Mouse (Mus musculus) large intestine, adult 2 months (tissue): Measurements from ENCODE around the gene Kif2a. TPM values are rescaled to one million over a fixed set of nuclear protein-coding genes. Genes with fewer than 3 reads are reported as not detected.
A peak's percentile ranks its signal among the peaks of the same experiment; 100 is the strongest.
"Not testable (repeated sequence)": the region's sequence is repeated elsewhere in the genome, so short reads cannot be mapped to it uniquely, and the experiment has no call there.

ENCODE experiments used
- DNase-seq: peaks from one replicate; pipeline ENCODE4 v3.0.0-alpha.2; 2012; ENCODE audit warnings: low read depth, low spot score
- WGBS: fragments of 180-500 bp; shearing (Covaris S2); methylation state at CpG from one replicate; pipeline ENCODE4 v1.1.7; 2018; 5-methylcytosine and 5-hydroxymethylcytosine counted together
- polyA plus RNA-seq: library from polyadenylated mRNA; depleted of rRNA; stranded (reverse); fragments of >200 nt; gene quantifications from 2 replicates; pipeline ENCODE4 v1.2.3, GENCODE M21; 2012

Gene Kif2a
- polyA plus RNA-seq, 1 experiment, result 5.4 TPM

- WGBS, result 28% methylated on average over 3 of the region's 3 CpGs
- DNase-seq, result no peak
Measured at GRCm38 (mm10) chr13:107025663-107026062, 3.7 kb upstream of the Kif2a start.

- no peak for DNase-seq
- WGBS, result 1% methylated on average over 72 of the region's 97 CpGs
Measured at GRCm38 (mm10) chr13:107022266-107023171, 593 bp upstream of the Kif2a start.

- no peak for DNase-seq
- 26% methylated on average over 2 of the region's 2 CpGs for WGBS
Measured at GRCm38 (mm10) chr13:107019443-107019842, 2.5 kb downstream of the Kif2a start.

GRCm38 (mm10) chr13:107013926-107014325, 8.0 kb downstream of the Kif2a start:
- WGBS, result 36% methylated on average over 2 of the region's 2 CpGs
- DNase-seq, result no peak

- DNase-seq, result no peak
- 85% methylated on average over 2 of the region's 2 CpGs for WGBS
Measured at GRCm38 (mm10) chr13:107011618-107012017, 10.3 kb downstream of the Kif2a start.

GRCm38 (mm10) chr13:107008174-107008573, 13.8 kb downstream of the Kif2a start:
- no peak for DNase-seq
- 93% methylated on average over 4 of the region's 4 CpGs for WGBS

GRCm38 (mm10) chr13:107003211-107003610, 18.7 kb downstream of the Kif2a start:
- DNase-seq, result no peak
- 60% methylated on average over 2 of the region's 2 CpGs for WGBS

- DNase-seq, result peak; percentile 67
- WGBS, result 22% methylated on average over 5 of the region's 5 CpGs
Measured at GRCm38 (mm10) chr13:106998671-106999070, 23.3 kb downstream of the Kif2a start.

GRCm38 (mm10) chr13:106998026-106998425, 23.9 kb downstream of the Kif2a start:
- 79% methylated on average over 2 of the region's 2 CpGs for WGBS

GRCm38 (mm10) chr13:106997557-106997956, 24.4 kb downstream of the Kif2a start:
- DNase-seq, result not testable (repeated sequence)
- 95% methylated on average over 4 of the region's 4 CpGs for WGBS

More at GRCm38 (mm10) chr13:106998026-106998425, 23.9 kb downstream of the Kif2a start:
- no peak for DNase-seq

GRCm38 (mm10) chr13:106996891-106997290, 25.0 kb downstream of the Kif2a start:
- 73% methylated on average over 2 of the region's 2 CpGs for WGBS
- no peak for DNase-seq

- 80% methylated on average over 4 of the region's 4 CpGs for whole genome bisulfite sequencing
- no peak for DNase-seq
Measured at GRCm38 (mm10) chr13:106961496-106961895, 60.4 kb downstream of the Kif2a start.

- DNase-seq, result no peak
- WGBS, result 86% methylated on average over 3 of the region's 3 CpGs
Measured at GRCm38 (mm10) chr13:106960557-106960956, 61.4 kb downstream of the Kif2a start.

- WGBS, result 77% methylated on average over 3 of the region's 3 CpGs
- DNase-seq, result no peak
Measured at GRCm38 (mm10) chr13:106958286-106958685, 63.6 kb downstream of the Kif2a start.

GRCm38 (mm10) chr13:106957554-106957953, 64.4 kb downstream of the Kif2a start:
- 86% methylated on average over 4 of the region's 4 CpGs for WGBS
- no peak for DNase-seq

GRCm38 (mm10) chr13:106954880-106955279, 67.0 kb downstream of the Kif2a start:
- WGBS, result 84% methylated on average over 3 of the region's 3 CpGs
- DNase-seq, result no peak

GRCm38 (mm10) chr13:106947583-106947982, 74.3 kb downstream of the Kif2a start:
- DNase-seq, result no peak
- WGBS, result 2% methylated on average over 6 of the region's 6 CpGs

- under 1% methylated on average over 68 of the region's 68 CpGs for WGBS
Measured at GRCm38 (mm10) chr13:106946594-106947540, 75.1 kb downstream of the Kif2a start, which contains the start of gene Dimt1. Gene Dimt1, plus strand, starts transcription at chr13:106947127.

GRCm38 (mm10) chr13:106945518-106945917, 76.4 kb downstream of the Kif2a start:
- DNase-seq, result no peak
- 77% methylated on average over 9 of the region's 9 CpGs for WGBS

More at GRCm38 (mm10) chr13:106946594-106947540, 75.1 kb downstream of the Kif2a start, which contains the start of gene Dimt1:
- DNase-seq, result peak; percentile 57

GRCm38 (mm10) chr13:106942721-106943120, 79.2 kb downstream of the Kif2a start:
- 90% methylated on average over 1 of the region's 1 CpGs for WGBS
- DNase-seq, result no peak
